Mouse (Mus musculus) cerebellum, adult 9-11 months (tissue): ENCODE data around the gene Tbcd.
"Not testable (repeated sequence)": the region's sequence is repeated elsewhere in the genome, so short reads cannot be mapped to it uniquely, and the experiment has no call there.

Experiments used
- DNase-seq: peaks from one replicate; pipeline ENCODE4 v3.0.0; 2022

Gene Tbcd

DNA sequence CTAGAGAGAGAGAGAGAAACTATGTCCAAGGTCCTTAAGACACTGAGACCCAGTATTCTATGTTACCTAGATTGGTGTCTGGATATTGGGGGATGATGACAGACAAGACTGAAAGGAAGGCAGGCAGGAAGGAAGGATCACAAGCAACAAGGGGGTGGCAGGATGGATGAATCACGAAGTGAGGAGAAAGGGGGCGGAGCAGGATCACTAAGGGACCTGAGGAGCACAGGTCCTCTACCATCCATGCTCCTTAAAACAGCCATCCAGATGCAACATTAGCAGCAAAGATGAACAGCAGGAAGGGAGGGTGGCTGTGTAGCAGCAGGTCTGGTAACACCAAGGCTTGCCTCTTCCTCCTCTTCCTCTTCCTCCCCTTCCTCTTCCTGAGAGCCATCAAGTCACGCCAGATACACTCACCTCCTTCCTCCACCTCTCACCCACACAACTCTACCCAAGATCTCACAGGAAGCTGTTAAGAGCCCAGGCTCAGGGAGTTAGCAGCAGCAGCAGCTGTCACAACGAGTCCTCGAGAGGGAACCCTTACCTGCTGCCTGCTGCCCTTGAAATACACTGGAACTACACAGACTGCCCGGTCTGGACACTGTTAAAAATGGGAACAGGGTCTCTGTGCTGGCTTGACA lies 203.5 kb downstream of the Tbcd start:
- no peak for DNase-seq

DNA sequence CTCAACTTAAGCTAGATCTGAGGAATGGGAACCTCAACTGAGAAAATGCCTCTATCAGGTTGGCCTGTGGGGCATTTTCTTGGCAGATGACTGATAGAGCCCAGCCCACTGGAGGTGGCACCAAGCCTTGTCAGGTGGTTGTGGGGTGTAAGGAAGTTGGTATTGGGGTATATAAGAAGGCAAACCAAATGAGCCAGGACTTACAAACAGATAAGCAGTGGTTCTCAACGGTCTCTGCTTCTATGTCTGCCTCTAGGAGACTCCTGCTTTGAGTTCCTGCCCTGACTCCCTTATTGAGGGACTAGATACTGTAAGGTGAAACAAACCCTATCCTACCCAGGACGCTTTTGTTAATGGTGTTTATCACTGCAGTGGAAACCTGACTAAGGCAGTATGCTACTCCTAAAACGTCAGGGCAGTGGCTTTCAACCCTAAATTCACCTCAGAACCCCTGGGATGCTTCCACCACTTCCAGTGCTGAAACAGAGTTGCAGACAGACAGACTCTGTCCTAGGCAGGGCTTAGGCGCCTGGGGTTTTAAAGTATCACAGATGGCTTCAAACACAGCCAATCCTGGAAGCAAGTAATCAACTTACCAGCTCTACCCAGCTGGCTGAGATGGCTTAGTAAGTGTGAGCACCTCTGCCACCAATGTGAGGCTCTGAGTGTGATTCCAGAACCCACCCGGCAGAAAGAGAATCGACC lies 204.2 kb downstream of the Tbcd start:
- no peak for DNase-seq

DNA sequence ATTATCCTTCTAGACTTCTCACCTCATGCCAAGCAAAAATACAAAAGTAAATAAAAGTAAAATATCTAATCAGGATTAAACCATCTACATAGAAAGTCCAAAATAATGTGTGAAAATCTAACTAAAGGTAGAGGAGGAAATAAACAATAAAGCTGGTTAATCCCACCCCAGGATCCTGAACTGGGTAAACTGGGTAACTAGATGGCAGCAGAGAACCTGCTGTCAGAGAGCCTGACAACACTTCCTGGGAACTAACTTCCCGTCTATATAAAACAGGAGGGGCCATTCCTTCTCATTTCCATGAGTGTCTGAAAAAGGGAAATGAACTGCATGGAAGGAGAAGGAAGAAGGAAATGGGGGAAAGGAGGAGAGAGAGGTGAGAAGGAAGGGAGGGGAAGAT lies 206.4 kb downstream of the Tbcd start:
- DNase-seq, result no peak

- DNase-seq, result not testable (repeated sequence)
Measured at GRCm38 (mm10) chr11:121660604-121661003, 208.9 kb downstream of the Tbcd start.

- DNase-seq, result no peak
Measured at GRCm38 (mm10) chr11:121661116-121661515, 209.4 kb downstream of the Tbcd start.
